Mouse (Mus musculus) CH12.LX (cell line): ENCODE measurements around the gene Tdrd7. TPM values are rescaled to one million over a fixed set of nuclear protein-coding genes. Genes with fewer than 3 reads are reported as not detected.

Source experiments
- DNase-seq: peaks from one replicate; pipeline ENCODE4 v3.0.0-alpha.2; 2013; ENCODE audit errors: extremely low read depth
- H3K27ac ChIP-seq: 2 replicates; pipeline ENCODE4 v1.5.1; 2012; ENCODE audit warnings: low read depth, mild to moderate bottlenecking, control low read depth, moderate library complexity; ENCODE audit not compliant: insufficient read depth
- H3K27me3 ChIP-seq: replicated peaks from 2 replicates; pipeline ENCODE3; 2012; ENCODE audit warnings: inconsistent platforms
- H3K36me3 ChIP-seq, 2 experiments: replicated peaks in 1 of 2; 2 replicates each; pipeline versions ENCODE3 to v1.6.1; 2012; ENCODE audit warnings: inconsistent platforms in 1 of 2, low read length in 1 of 2, mild to moderate bottlenecking in 1 of 2, mixed read lengths in 1 of 2, moderate library complexity in 1 of 2; ENCODE audit not compliant: control insufficient read depth in 1 of 2, insufficient read depth in 1 of 2
- H3K4me1 ChIP-seq, 2 experiments: 2 replicates each; pipeline ENCODE4 v1.6.1; 2012; ENCODE audit warnings: inconsistent platforms in 1 of 2, moderate library complexity in 1 of 2; ENCODE audit not compliant: insufficient read depth in 2 of 2, control insufficient read depth in 1 of 2
- H3K4me2 ChIP-seq: 2 replicates; pipeline ENCODE4 v1.6.1; 2012; ENCODE audit warnings: low read depth, mild to moderate bottlenecking, control low read depth; ENCODE audit not compliant: poor library complexity, insufficient read depth, severe bottlenecking
- H3K4me3 ChIP-seq, 3 experiments: fragments of 150-350 bp in 1 of 3; sonication (generic) in 1 of 3; replicated peaks in 1 of 3; 2 replicates each; pipeline versions ENCODE3 to v1.5.1; 2011 to 2012; ENCODE audit warnings: low read depth in 2 of 3, low read length in 2 of 3, mild to moderate bottlenecking in 2 of 3, moderate library complexity in 2 of 3, control low read depth in 1 of 3, improper control_type of control experiment in 1 of 3, inconsistent platforms in 1 of 3, mixed read lengths in 1 of 3; ENCODE audit not compliant: poor library complexity in 1 of 3
- H3K79me2 ChIP-seq: replicated peaks from 2 replicates; pipeline ENCODE4 v1.6.1; 2012; ENCODE audit warnings: mild to moderate bottlenecking, moderate library complexity; ENCODE audit not compliant: control insufficient read depth, poor library complexity, insufficient read depth, severe bottlenecking; ENCODE audit errors: extremely low read depth
- H3K9ac ChIP-seq: 2 replicates; pipeline ENCODE4 v1.6.1; 2012; ENCODE audit warnings: low read depth, mild to moderate bottlenecking, control low read depth, moderate library complexity; ENCODE audit not compliant: insufficient read depth
- H3K9me3 ChIP-seq: replicated peaks from 2 replicates; pipeline ENCODE3; 2012; ENCODE audit warnings: low read length, inconsistent platforms, mixed read lengths
- BHLHE40 ChIP-seq: IDR thresholded peaks from 2 replicates; pipeline ENCODE4 v1.6.1; 2011; ENCODE audit warnings: mild to moderate bottlenecking, low read depth, low read length, improper control_type of control experiment
- CHD1 ChIP-seq: IDR thresholded peaks from 2 replicates; pipeline ENCODE4 v1.6.1; 2012; ENCODE audit warnings: low read depth, low read length, improper control_type of control experiment, inconsistent platforms
- CHD2 ChIP-seq: IDR thresholded peaks from 2 replicates; pipeline ENCODE4 v1.6.1; 2011; ENCODE audit warnings: low read length, improper control_type of control experiment
- E2F4 ChIP-seq: IDR thresholded peaks from 2 replicates; pipeline ENCODE4 v1.6.1; 2011; ENCODE audit warnings: low read depth, low read length, improper control_type of control experiment; ENCODE audit not compliant: insufficient replicate concordance
- ELF1 ChIP-seq: IDR thresholded peaks from 2 replicates; pipeline ENCODE4 v1.6.1; 2014; ENCODE audit warnings: low read depth, mild to moderate bottlenecking, inconsistent platforms, low read length, improper control_type of control experiment
- EP300 ChIP-seq: IDR thresholded peaks from 2 replicates; pipeline ENCODE4 v1.6.1; 2011; ENCODE audit warnings: low read length, improper control_type of control experiment
- ETS1 ChIP-seq: conservative IDR thresholded peaks from 2 replicates; pipeline ENCODE4 v1.6.1; 2012; ENCODE audit warnings: low read depth, mild to moderate bottlenecking, inconsistent platforms, low read length, improper control_type of control experiment, moderate library complexity
- GABPA ChIP-seq: IDR thresholded peaks from 2 replicates; pipeline ENCODE4 v1.6.1; 2012; ENCODE audit warnings: low read depth, low read length, improper control_type of control experiment, inconsistent platforms; ENCODE audit not compliant: insufficient replicate concordance
- IRF4 ChIP-seq: IDR thresholded peaks from 2 replicates; pipeline ENCODE4 v1.6.1; 2014; ENCODE audit warnings: low read depth, mild to moderate bottlenecking, inconsistent platforms, low read length, improper control_type of control experiment
- KAT2A ChIP-seq: IDR thresholded peaks from 2 replicates; pipeline ENCODE4 v1.6.1; 2012; ENCODE audit warnings: low read length, improper control_type of control experiment, inconsistent platforms; ENCODE audit not compliant: insufficient replicate concordance
- MAFK ChIP-seq: IDR thresholded peaks from 2 replicates; pipeline ENCODE4 v1.6.1; 2011; ENCODE audit warnings: low read length, improper control_type of control experiment; ENCODE audit not compliant: insufficient replicate concordance
- MAX ChIP-seq: IDR thresholded peaks from 2 replicates; pipeline ENCODE4 v1.6.1; 2011; ENCODE audit warnings: low read length, improper control_type of control experiment
- MAZ ChIP-seq: IDR thresholded peaks from 2 replicates; pipeline ENCODE4 v1.6.1; 2012; ENCODE audit warnings: low read depth, mild to moderate bottlenecking, inconsistent platforms, low read length, improper control_type of control experiment, moderate library complexity
- MEF2A ChIP-seq: IDR thresholded peaks from 2 replicates; pipeline ENCODE4 v1.6.1; 2014; ENCODE audit warnings: low read depth, mild to moderate bottlenecking, inconsistent platforms, low read length, improper control_type of control experiment, borderline replicate concordance
- MYC ChIP-seq: IDR thresholded peaks from 2 replicates; pipeline ENCODE4 v1.6.1; 2011; ENCODE audit warnings: low read depth, mild to moderate bottlenecking, improper control_type of control experiment, low read length
- NELFE ChIP-seq: IDR thresholded peaks from 2 replicates; pipeline ENCODE4 v1.6.1; 2011; ENCODE audit warnings: low read depth, low read length, improper control_type of control experiment
- NRF1 ChIP-seq: IDR thresholded peaks from 2 replicates; pipeline ENCODE4 v1.6.1; 2014; ENCODE audit warnings: low read depth, mild to moderate bottlenecking, inconsistent platforms, low read length, improper control_type of control experiment, moderate library complexity
- POLR2A ChIP-seq: IDR thresholded peaks from 2 replicates; pipeline ENCODE4 v1.6.1; 2011; ENCODE audit warnings: low read depth, mild to moderate bottlenecking, improper control_type of control experiment, low read length
- POLR2AphosphoS2 ChIP-seq: IDR thresholded peaks from 2 replicates; pipeline ENCODE4 v1.6.1; 2011; ENCODE audit warnings: low read depth, low read length, improper control_type of control experiment
- RAD21 ChIP-seq: IDR thresholded peaks from 2 replicates; pipeline ENCODE4 v1.6.1; 2011; ENCODE audit warnings: low read depth, mild to moderate bottlenecking, low read length, improper control_type of control experiment, moderate library complexity
- RCOR1 ChIP-seq: conservative IDR thresholded peaks from 2 replicates; pipeline ENCODE4 v1.6.1; 2012; ENCODE audit warnings: low read depth, mild to moderate bottlenecking, inconsistent platforms, low read length, improper control_type of control experiment
- SIN3A ChIP-seq: IDR thresholded peaks from 2 replicates; pipeline ENCODE4 v1.6.1; 2012; ENCODE audit warnings: low read length, improper control_type of control experiment, inconsistent platforms
- SMC3 ChIP-seq: IDR thresholded peaks from 2 replicates; pipeline ENCODE4 v1.6.1; 2011; ENCODE audit warnings: low read depth, low read length, improper control_type of control experiment
- TCF12 ChIP-seq: IDR thresholded peaks from 2 replicates; pipeline ENCODE4 v1.6.1; 2014; ENCODE audit warnings: low read depth, mild to moderate bottlenecking, inconsistent platforms, low read length, improper control_type of control experiment
- UBTF ChIP-seq: IDR thresholded peaks from 2 replicates; pipeline ENCODE4 v1.6.1; 2012; ENCODE audit warnings: low read depth, mild to moderate bottlenecking, inconsistent platforms, low read length, improper control_type of control experiment, moderate library complexity
- ZC3H11A ChIP-seq: IDR thresholded peaks from 2 replicates; pipeline ENCODE4 v1.6.1; 2012; ENCODE audit warnings: low read depth, mild to moderate bottlenecking, inconsistent platforms, low read length, improper control_type of control experiment
- ZKSCAN1 ChIP-seq: IDR thresholded peaks from 2 replicates; pipeline ENCODE4 v1.6.1; 2012; ENCODE audit warnings: low read depth, inconsistent platforms, low read length, improper control_type of control experiment, borderline replicate concordance
- ZNF384 ChIP-seq: IDR thresholded peaks from 2 replicates; pipeline ENCODE4 v1.6.1; 2012; ENCODE audit warnings: low read depth, low read length, improper control_type of control experiment, inconsistent platforms
- dilution Hi-C: fragments of 300-500 bp; cut with MboI; formaldehyde crosslinking; loops from 2 replicates; pipeline ENCODE4 v1.14.3; 2020; ENCODE audit warnings: low sequenced_read_pairs; ENCODE audit not compliant: extremely low pct_unique_long_range_greater_than_20kb, extremely low pct_ligation_motif_present
- in situ Hi-C: fragments of 300-500 bp; cut with MboI; formaldehyde crosslinking; loops from 3 replicates; pipeline ENCODE4 v1.14.3; 2019; ENCODE audit warnings: low sequenced_read_pairs, low pct_ligation_motif_present, low pct_unique_long_range_greater_than_20kb, mixed read lengths
- polyA plus RNA-seq: library from polyadenylated mRNA; unstranded; fragments of >175 nt; gene quantifications from 2 replicates; pipeline ENCODE4 v1.2.1, GENCODE M21; 2012; ENCODE audit warnings: low read depth; ENCODE audit not compliant: insufficient read length
- total RNA-seq, 2 experiments: library from RNA; depleted of rRNA; stranded (reverse); fragments of 300-350 nt in 1 of 2; fragments of >200 nt in 1 of 2; gene quantifications; 2 replicates each; pipeline ENCODE4 v1.2.3; 2012 to 2014

Tdrd7 gene
- total and polyA plus RNA-seq, 3 experiments, result 1.6 to 2.9 (median 2.7) TPM

DNA sequence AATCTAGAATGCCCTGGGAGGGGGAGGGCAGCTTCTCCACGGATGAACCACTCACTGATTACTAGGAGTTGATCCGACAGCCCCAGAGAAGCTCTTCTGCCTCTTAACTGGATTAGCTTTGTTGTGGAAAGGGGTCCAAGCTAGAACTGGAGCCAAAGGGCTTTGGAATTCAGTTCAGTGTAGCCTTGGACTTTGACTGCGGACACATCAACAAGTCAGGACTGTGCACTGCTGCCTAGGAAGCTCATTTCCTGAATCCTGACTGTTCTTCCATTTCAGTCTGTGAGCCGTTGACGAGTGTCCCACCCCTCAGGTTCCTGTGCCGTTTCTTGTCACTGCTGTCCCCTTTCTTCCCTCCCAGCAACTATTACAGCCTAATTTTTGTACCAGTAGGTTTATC lies 1.6 kb downstream of the Tdrd7 start:
- Histone ChIP-seq H3K27me3 (peaks cover 19% of the 10 kb centered on the region), H3K36me3 (no peaks in the 10 kb centered on the region), H3K27ac (no peak overlapping the region), H3K4me2 (no peak overlapping the region), H3K9me3 (no peaks in the 10 kb centered on the region), H3K9ac (no peak overlapping the region), H3K4me3 (no peak overlapping the region), H3K79me2 (no peaks in the 10 kb centered on the region), H3K4me1 (peaks cover 3 to 33% of the 10 kb centered on the region in 2 experiments)
- dilution Hi-C loops, result no loop called here
- no peak for DNase-seq
- TF ChIP-seq E2F4 (no peak), CHD2 (no peak), MEF2A (no peak), EP300 (no peak), MAZ (no peak), MAFK (no peak), SIN3A (no peak), RAD21 (no peak), ZNF384 (no peak), TCF12 (no peak), GABPA (no peak), KAT2A (no peak), ZC3H11A (no peak), UBTF (no peak)
- in situ Hi-C loops, result no loop called here

DNA sequence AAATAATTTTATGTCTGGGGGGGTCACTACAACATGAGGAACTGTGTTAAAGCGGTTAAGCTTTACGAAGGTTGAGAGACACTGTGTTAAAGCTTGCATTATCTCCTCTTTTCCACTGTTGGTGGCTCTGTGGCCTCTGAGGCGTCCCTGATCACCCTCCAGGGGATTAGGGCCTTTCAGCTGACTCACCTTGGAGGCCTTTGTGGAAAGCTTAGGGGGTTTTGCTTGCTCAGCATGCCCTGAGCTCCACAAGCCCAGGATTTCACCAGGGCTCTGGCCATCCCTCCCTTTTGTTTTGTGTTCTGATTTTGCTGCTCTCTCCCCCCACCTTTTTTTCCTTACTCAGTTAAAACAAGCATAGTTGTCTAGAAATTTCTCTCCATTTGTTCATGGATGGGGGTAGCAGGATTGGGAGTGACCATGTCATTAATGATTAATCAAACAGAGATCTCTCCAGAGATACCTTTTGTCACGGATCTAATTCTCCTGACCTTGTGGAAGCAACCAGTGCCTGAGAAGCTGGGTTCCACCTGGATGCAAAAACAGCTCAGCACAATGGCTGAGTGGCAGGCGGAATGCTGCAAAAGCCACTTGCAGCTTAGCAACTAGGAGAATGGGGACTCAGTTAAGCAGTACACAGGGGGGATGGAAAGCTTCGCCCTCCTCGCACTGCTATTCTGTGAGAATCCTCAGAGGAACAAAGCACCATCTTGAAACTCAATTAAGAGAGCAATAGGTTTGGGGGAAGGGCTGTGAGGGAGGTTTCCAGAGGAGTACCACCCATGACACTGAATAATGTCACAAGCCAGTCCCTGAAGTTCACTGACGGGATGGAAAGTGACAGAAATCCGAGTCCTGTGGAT lies 2.6 kb downstream of the Tdrd7 start:
- Histone ChIP-seq H3K27ac (no peak overlapping the region), H3K79me2 (no peaks in the 10 kb centered on the region), H3K9ac (no peak overlapping the region), H3K27me3 (peaks cover 22% of the 10 kb centered on the region), H3K4me3 (no peak overlapping the region), H3K9me3 (no peaks in the 10 kb centered on the region), H3K4me1 (peaks cover 3 to 31% of the 10 kb centered on the region in 2 experiments), H3K4me2 (peak overlapping the region; percentile 24), H3K36me3 (no peaks in the 10 kb centered on the region)
- dilution Hi-C loops (no loop called here), in situ Hi-C loops (no loop called here)
- DNase-seq, result peak; percentile 72
- no peak for TF ChIP-seq POLR2A
- TF ChIP-seq E2F4, result no peak
- TF ChIP-seq ZNF384, result no peak
- 0 out of 2 replicates have a peak, but pooled peaks have one; percentile 20 for TF ChIP-seq KAT2A
- TF ChIP-seq IRF4, result peak; percentile 51
- TF ChIP-seq EP300, result peak; percentile 48; the same call in 1 of the 2 replicates
- TF ChIP-seq SMC3, result no peak; the same call in 1 of the 2 replicates
- TF ChIP-seq MAX, result no peak
- TF ChIP-seq ETS1, result peak; percentile 79
- TF ChIP-seq BHLHE40, result 0 out of 2 replicates have a peak, but pooled peaks have one; percentile 21
- TF ChIP-seq RCOR1, result peak; percentile 17; the same call in 1 of the 2 replicates
- no peak for TF ChIP-seq MYC
- no peak for TF ChIP-seq ELF1
- peak; percentile 93 for TF ChIP-seq MAFK
- no peak for TF ChIP-seq ZKSCAN1
- TF ChIP-seq CHD1, result no peak
- no peak for TF ChIP-seq ZC3H11A
- TF ChIP-seq POLR2AphosphoS2, result no peak
- TF ChIP-seq CHD2, result no peak
- TF ChIP-seq NRF1, result no peak
- TF ChIP-seq NELFE, result no peak
